Mouse (Mus musculus) kidney, postnatal 36 days (tissue): Measurements from ENCODE around the gene Rtraf.
"Not testable (repeated sequence)": the region's sequence is repeated elsewhere in the genome, so short reads cannot be mapped to it uniquely, and the experiment has no call there.

Experiments used
- DNase-seq, 2 experiments: peaks; one replicate each; pipeline ENCODE4 v3.0.0; 2021 to 2022; ENCODE audit warnings: mixed read lengths in 2 of 2

The Rtraf gene

DNA sequence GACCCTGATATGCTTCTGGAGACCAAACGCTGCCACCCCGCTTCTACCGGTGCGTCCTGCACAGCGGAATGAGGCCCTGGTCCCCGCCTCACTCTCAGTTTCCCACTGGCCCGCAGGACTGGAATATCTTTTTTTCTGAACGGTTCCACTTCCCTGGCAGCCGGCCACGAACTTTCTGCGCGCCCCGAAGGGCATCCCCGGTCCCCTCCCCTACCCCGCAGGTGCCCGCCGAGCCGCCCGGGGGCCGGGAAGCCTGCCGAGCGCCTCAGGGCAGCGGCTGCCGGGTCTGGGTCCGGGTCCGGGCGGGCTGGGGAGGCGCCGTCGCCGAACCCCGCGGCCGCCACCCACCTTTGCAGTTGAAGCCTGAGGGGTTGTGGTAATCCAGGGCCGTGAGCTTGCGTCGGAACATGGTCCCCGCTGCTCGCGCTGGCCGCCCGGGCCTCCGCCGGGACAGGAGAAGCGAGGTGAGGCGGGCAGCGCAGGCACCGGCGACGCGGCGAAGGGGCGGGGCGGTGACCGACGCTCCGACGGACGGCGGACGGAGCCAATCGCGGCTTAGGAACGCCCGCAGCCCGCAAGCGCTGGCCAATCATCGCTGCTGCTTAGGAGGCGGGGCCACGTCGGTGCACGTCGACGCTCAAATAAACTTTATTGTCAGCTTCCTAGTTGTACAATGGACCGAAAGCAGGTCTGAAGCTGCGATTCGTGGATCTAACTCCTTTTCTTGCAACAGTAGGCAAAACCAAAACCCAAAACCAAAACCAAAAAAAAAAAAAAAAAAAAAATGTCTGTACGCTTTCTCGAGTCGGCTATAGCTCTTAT lies at the start of gene Rtraf:
Gene Rtraf, minus strand, starts transcription at position 504 of the 822 bp plus-strand sequence.
- peak; percentile 93 to 97 for DNase-seq

DNA sequence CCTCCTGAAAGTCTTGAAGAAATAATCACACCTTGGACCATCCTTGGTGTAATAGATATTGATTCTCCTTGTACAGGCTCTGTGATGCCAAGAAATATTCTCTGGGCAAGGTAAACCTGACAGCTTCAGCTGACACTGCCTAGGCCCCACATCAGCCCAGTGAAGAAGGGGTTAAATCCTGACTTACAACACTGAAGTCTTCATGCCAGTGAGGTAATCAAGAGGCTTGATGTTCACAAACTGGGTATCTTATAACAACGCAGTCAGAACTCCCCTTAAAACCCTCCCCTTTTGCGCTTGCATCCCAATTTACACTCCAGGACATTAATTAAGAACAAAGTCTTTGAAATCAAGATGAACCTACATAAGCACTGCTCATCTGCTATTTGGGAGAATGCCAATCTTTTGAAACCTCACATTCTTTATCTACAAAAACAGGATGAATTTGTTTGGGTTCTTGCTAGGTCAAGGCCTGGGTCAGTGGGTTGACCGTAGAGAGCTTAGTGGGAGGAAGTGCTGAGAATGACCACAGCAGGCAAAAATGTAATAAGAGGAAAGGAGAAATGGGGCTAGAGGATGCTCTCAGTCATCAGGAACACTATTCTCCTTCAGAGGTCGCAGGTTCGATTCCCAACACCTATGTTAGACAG lies 43.8 kb upstream of the Rtraf start:
- DNase-seq = peak; percentile 23 to 36

DNA sequence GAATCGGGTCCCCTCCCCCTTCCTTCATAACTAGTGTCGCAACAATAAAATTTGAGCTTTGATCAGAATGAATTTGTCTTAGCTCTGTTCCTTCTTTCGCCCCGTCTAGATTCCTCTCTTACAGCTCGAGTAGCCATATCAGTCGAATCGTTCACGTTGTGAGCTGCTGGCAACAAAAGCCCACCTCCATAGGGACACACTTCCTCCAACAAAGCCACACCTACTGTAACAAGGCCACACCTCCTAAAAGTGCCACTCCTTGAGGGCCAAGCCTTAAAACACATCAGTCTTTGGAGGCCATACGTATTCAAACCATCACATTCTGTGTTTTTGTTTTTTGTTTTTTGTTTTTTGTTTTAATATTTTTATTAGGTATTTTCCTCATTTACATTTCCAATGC lies 41.5 kb upstream of the Rtraf start:
- not testable (repeated sequence) for DNase-seq

DNA sequence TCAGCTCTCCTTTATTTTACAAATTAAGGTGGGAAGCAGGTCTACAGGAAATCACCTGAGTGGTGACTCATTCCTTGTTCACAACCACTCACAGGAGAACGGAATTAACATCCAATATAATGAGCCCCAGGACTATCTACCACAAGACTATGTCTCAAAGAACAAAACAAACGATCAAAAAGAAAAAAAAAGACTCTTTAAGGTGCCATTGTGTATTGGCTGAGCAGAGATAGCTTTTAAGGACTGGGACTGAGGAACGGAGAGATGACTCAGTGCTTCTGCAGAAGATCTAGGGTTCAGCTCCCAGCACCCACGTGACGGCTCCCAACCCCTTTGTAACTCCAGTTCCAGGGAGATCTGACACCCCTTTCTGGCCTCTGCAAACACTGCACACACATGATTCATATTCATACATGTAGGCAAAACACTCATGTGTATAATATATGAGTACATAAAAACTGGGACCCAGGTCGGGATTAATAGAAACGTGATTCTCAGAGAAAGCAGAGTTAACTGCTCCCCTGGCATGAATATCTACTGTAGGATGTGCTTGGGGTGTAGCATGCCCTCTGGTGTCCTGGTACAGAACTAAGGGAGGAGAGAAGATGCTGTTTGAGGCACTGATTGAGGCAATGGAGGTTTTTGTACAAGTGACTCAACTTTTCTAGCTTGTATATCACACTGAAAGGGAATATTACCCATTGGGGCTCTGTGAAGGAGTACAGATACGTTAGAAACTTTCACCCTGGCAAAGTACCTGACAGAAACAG lies 37.9 kb upstream of the Rtraf start:
- peak in 1 of 2 experiments; percentile 20 for DNase-seq

DNA sequence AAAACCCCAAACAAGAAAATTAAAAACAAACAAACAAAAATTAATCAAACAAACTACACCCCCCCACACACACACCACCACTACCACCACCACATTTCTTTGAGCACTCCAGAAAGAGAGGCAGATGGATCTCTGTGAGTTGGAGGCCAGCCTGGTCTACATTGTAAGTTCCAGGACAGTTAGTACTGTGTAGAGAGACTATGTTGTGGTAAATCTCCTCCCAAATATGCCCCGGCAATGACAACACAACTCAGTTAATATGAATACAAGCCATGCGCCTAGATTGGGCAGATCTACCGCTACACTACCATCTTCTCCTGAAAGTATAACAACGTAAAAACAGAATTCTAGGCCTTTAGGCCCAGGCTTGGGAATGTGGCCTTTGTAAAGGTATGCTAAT lies 36.7 kb upstream of the Rtraf start:
- no peak for DNase-seq

DNA sequence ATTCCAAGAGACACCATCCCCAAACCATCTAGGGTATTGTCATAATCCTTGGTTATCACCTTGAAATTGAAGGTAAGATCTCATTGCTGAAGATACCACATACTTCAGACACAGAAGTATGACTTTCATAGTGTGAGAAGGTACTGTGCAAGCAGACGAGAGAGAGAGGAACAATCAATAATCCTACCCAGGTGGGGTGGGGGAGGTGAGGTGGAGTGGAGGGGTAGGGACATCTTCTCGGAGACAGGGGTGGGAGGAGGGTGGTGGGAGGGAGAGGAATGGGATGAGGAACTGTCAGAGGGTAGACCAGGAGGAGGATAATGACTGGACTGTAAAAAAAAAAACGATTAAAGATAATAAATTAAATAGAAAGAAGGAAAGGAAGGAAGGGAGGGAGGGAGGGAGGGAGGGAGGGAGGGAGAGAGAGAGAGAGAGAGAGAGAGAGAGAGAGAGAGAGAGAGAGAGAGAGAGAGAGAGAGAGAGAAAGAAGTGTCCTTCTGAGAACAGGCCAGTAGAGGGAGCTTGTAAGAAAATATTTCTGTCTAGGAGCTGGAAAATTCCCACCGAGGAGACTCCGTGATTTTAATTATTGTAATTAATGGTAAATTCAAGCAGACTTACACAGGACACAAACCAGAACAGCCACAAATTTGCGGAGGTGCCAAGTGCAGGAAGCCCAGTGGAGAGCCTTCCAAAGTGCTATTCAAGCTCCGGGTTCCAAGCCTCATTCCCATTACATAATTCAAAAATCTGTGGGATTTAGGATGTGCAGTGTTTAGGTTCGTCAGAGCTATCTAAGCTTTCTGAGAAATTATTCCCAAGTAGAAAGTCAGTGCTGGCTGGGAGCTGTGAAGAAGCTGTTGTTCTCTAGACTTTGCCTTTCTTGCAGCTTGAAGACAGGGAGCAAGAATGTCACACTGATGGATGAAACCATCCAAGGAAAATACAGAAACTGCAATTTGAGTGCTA lies 35.5 kb upstream of the Rtraf start:
- peak; percentile 11 to 19 for DNase-seq

DNA sequence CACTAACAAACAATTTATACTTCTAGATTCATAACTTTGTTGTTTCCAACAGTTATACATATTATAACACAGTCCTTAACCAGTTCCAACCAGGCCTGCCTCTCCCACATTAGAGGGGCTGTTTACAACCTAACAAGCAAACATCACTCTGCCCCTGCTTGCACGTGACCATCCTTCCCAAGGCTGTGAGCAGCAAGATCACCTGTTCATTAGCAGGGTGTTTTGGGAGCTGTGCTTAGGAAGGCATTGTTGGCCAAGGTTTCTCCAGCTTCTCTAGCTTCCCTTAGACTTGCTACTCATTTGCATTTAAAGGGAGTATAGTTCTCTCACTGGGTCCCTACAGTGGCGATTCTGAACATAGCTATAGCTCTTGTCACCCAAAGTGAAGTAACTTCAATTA lies 34.7 kb upstream of the Rtraf start:
- DNase-seq = no peak

DNA sequence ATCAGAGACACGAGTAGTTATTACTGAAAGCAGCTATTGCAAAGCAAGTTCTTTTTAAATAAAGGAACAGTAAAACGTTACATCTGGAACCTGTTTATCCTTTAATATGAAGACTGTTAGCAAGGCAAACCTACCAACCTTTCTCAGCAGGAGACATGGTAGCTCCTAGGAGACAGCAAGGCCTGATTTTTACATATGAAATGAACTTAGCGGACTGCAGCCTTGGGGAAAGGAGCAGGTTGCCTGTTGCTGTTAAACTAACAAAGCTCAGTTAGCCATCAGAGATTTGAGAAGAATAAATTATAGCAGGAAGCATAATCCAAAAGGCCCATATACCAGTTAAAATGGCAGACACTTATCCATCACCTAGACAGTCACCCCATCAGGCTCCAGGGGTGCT lies 29.8 kb upstream of the Rtraf start:
- no peak for DNase-seq

DNA sequence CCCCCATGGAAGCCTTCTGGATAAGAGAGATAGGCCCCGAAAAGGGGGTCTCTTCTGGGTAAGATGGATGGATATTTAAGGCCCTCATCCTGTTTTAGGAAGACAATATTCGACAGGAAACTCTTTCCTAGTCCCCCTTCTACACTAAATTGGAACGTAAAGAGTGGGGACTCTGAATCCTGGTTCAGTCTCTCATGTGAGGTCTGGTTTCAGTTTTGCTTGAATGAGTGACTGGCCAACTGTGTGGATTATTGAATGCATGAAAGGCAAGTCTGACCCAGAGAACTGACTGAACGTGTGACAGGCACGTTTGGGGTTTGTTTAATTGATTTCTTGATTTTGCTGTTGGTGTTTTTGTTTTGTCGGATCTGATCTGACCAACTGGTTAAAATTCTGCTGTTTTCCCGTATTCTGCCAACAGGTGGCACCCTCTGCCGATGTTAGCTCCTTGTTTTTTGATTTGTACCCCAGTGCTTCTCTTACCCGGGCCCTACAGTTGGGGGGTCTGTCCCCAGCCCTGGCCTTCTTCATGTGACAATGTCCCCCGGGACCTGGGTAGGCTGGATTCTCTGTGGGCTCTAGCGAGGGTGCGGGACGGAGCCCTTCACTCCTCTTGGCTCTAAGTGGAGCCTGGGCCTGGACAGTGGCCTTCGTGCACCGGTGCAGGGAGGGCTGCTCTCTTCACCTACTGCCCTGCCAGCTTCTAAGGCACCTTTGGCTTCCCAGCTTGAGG lies 16.1 kb upstream of the Rtraf start:
- DNase-seq = peak; percentile 54 to 86

DNA sequence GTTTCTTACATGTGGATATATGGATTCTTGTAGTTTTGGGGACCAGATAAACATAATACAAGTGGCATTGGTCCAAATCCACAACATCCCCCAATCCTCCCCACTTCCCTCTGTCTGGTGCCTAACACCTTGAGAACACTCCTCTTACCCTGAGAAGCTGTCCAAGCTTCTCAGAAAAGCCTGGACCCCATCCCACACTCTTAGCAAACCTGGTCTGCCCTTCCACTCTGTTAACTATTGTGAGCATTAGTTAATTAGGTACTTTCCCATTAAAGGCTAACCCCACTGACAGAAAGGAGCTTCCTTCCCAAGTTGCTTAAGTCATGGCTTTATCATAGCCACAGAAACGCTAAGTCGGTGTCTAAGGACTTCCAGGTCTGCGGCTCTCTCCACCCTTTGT lies 12.7 kb upstream of the Rtraf start:
- no peak for DNase-seq

DNA sequence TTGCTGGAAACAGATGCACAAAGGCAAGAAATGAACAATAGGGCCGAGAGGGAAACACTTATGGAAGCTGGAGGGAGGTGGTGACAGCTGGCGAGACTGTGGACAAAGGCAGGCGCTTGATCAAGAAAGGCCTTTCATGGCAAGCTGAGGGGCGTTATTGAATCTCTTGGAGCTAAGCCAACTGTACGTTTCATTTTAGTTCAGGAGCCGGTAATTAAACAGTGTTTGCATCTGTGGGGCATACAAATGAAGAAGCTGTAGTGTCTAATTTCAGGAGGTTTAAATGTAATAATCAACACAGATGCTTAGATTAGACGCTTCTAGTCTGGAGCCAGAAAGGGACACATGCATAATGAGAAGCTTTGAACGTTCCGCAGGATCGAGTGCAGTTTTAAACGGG lies 1.9 kb upstream of the Rtraf start:
- no peak for DNase-seq

DNA sequence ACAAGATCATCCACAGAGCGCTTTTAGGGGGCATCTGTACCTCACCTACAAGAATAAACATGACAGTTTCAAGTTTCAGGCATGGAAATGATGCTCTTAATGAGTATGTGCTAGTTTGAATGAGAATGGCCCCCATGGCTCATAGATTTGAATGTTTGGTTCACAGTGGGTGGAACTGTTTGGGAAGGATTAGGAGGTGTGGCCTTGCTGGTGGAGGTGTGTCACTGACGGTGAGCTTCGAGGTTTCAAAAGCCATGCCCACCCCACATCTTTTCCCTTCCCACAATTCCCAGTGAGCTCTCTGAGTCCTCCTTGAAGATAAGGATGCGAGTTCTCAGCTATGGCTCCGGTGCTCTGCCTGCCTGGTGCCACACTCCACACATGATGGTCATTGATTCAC lies 1.9 kb downstream of the Rtraf start:
- no peak for DNase-seq

DNA sequence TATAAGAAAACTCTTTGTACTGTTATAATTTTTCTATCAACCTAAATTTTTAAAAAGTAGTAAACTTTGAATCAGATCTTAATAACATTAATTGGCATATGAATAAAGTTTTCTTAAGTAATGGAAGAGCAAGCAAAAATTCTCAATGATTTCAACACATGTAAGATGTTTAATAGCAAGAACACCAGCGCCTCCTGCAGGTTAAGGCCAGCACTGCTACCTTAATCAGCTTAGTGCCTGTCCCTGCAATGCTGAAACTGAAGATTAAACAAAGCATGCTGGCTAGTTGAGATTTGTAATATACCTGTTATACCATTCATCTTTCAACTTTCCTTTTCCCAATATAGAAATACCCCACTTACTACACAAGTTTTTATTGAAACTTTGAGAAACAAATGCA lies 5.7 kb downstream of the Rtraf start:
- DNase-seq = peak; percentile 83 to 92

DNA sequence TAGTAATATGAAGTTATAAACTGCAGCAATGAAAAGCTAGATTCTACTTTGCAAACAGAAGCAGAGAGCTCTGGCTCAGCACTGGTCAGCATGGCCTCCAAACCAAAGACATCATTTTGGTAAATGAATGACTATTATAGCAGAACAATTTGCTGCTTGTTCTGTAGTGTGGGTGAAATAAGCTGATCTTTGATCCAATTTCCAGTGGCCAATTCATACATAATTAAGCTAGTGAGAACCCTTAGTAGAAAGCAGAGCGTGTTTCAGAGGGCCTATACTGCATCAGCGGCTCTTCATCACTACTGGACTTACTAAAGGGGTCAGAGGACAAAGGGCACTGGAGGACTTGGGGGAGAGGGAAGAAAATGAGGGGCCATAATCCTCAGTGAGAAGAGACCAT lies 10.6 kb downstream of the Rtraf start:
- peak; percentile 18 to 33 for DNase-seq

DNA sequence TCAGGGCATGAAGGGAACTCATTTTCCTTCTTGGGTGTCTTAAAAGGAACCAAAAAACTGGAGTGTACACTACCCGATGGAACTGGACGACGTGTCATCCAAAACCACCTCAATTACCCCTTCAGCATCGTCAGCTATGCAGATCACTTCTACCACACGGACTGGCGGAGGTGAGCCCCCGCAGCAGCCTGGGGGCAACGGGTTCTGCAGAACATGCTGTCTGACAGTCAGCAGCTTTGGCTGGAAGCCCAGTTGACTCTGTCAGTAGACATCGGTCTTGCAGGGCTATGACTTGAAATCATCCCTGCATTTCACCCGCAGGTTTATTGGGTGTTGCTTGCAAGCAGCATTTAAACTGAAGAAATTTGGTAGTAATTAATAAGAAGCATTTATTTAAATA lies 13.7 kb downstream of the Rtraf start:
- DNase-seq = peak in 1 of 2 experiments; percentile 27

DNA sequence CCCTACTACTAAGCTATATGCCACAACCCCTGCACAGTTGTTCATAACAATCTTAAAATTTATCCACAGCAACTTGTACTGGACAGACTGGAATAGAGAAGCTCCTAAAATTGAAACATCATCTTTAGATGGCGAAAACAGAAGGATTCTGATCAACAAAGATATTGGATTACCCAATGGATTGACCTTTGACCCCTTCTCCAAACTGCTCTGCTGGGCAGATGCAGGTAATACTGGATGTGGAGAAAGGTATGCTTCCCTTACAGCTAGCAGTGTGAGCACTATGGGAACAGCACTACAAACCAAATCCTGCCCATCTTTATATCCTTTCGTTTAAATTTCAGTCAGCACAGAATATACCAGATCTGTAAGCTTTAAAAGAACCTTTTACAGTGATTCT lies 15.8 kb downstream of the Rtraf start:
- no peak for DNase-seq

DNA sequence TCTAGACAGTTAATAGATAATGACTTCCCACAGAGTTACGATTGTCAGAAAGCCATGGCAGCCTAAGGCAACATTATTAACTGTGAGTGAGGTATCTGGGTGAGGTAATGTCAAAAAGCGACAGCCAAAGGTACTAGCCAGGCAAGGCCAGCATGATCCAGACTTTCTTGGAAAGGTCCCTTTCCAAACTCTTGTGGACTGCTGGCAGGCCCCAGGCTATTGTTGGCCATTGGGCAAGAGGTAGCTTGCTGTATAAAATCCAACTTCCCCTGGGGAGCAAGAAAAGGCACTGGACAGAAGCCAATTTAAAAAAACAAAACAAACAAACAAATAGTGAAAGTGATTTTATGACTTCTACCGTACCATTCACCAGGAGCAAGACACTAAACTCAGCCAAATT lies 16.3 kb downstream of the Rtraf start:
- DNase-seq = peak; percentile 13 to 19

DNA sequence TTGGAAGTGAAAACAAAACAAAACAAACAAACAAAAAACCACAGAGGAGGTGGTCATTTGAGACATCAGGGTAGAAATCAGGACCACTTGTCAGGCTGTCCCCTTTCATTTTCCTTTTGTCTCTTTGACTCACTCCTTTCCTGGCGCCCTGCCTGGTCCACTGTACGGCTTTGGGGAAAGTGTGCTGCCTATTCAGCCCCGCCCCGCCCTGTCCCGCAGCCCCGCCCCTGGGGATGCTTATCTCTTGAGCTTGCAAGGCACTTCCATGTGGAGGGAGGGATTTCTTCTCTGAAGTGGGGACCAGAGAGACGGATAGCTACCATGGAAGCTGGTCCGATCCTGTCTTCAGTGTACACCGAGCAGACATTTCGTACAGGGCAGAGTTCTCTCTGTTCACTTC lies 20.0 kb downstream of the Rtraf start:
- DNase-seq = peak in 1 of 2 experiments; percentile 35

DNA sequence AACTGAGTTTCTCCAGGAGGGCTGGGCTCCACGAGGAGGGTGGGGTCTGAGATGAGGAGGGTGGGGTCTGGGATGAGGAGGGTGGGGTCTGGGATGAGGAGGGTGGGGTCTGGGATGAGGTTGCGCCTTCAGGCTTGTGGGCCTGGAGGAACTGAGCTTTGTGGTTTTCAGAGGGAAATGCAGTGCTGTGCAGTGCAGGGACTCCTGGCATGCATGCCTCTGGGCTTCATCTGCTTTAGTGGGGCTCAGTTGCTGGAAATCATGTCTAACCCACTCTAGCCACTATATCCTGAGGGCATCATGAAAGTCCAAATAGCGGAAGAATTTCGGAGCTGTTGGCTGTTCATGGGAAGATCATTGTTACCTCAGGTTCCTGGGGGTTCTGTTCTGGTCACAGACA lies 20.4 kb downstream of the Rtraf start:
- DNase-seq = no peak

DNA sequence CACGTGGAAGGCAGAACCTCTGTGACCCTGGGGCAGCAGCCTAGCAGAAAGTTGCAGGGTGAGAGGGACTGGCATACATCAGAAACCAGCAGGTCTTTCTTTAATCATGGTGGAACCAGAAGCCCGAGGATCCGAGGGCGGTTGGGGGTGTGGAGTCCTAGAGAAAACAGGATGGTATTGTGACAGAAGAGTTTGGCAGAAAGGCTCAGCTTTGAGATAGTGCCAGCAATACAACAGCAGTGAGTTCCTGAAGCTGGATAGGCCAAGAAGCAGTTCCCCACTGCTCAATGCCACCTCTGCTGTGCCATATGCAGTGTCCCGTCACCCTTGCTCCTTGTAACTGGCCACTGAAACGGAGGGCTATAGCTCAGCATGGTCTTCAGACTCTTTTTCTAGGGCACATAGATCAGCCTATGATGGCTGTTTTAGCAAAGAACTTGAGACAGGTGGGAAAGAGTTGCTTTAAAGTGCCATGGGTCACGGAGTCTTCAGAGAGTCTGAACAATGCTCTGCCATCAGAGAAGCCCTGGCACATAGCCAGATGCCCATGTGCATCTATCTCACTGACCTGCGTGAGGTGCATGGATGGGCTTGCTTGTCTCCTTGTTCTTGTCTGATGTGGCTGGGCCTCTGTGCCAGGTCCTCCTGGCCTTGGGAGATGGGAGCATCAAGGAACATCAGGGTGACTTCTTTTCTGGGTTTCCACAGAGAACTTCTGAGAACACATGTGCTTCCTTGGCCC lies 22.0 kb downstream of the Rtraf start:
- DNase-seq = no peak

DNA sequence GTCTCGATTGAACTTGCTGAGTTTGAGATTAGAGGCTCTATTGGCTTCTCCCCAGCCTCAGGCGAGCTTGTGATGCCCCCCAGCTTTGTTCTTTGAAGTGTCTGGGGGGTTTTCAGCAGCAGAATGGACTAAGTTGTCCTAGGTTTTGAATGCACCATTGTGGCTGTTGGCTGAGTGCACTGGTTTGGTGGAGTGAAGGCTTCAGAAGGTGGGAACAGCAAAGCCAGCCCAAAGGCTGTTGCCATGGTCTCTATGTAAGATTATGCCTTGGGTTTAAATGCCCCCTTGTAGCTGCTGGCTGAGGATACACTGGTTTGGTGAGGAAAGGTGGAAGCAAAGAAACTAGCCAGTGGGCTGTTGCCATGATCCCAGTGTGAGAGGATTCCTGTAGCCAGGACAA lies 23.1 kb downstream of the Rtraf start:
- no peak for DNase-seq
